Mouse (Mus musculus) erythroblast, embryonic 14.5 days (primary cell): ENCODE data around the gene Scamp4.

Experiments used
- GATA1 ChIP-seq: IDR thresholded peaks from 2 replicates; pipeline ENCODE4 v1.6.1; 2012; ENCODE audit warnings: low read length, inconsistent platforms, mixed read lengths
- TAL1 ChIP-seq: IDR thresholded peaks from 3 replicates; pipeline ENCODE4 v1.6.1; 2012; ENCODE audit warnings: low read length, inconsistent platforms, mixed read lengths

- TF ChIP-seq GATA1 = no peak
- no peak for TF ChIP-seq TAL1
These were observed 6.4 kb upstream of the Scamp4 start for GRCm38 (mm10) chr10:80596318-80596717.
